In genomic region chr14:57376956-57377355, GRCm38 (mm10) we compare ENCODE assay signal across 14 mouse cellular contexts. TPM values are rescaled to one million over a fixed set of nuclear protein-coding genes. Genes with fewer than 3 reads are reported as not detected.
A peak's percentile ranks its signal among the peaks of the same experiment; 100 is the strongest.
DNase-seq lines count a peak whose midpoint lies in the region; ATAC-seq and TF ChIP-seq lines count a peak whose summit lies in the region.
"Had no signal": no experiment of that assay in that cellular context is flagged by ENCODE, and none has a peak within 500 bp of the region (broad histone marks: within the 10 kb centered on the region; RNA-seq: fewer than 3 reads in every experiment).

No protein-coding gene starts in this region.

- no peak overlapping the region for H3K9ac ChIP-seq in liver, embryonic 12.5 days
- H3K9ac ChIP-seq in stomach, postnatal 0 days (ENCODE audit: low read length) = no peak overlapping the region
- no peak overlapping the region for H3K9ac ChIP-seq in forebrain, embryonic 16.5 days (replicated peaks; ENCODE audit: low read depth, low read length)
- H3K9ac ChIP-seq: liver, embryonic 14.5 days had no signal

- no peak overlapping the region for H3K4me3 ChIP-seq in liver, embryonic 12.5 days
- H3K4me3 ChIP-seq in stomach, postnatal 0 days (ENCODE audit: low read depth, low read length) = no peak overlapping the region
- H3K4me3 ChIP-seq in forebrain, embryonic 10.5 days = no peak overlapping the region
- no peak overlapping the region for H3K4me3 ChIP-seq in forebrain, embryonic 16.5 days (replicated peaks; ENCODE audit: low read length)
- H3K4me3 ChIP-seq: midbrain, embryonic 10.5 days had no signal

- DNase-seq in liver = peak; percentile 12
- DNase-seq in kidney, adult 8-10 months = peak; percentile 88 to 90
- DNase-seq in kidney, postnatal 25 days = peak; percentile 79 to 93
- peak; percentile 41 for DNase-seq in stomach, postnatal 0 days (ENCODE audit: low spot score)
- no peak for DNase-seq in forebrain, embryonic 10.5 days (ENCODE audit: extremely low spot score, low spot score)
- DNase-seq in lung, postnatal 4 days = no peak
- DNase-seq: adrenal gland, postnatal 14 days; cerebellum, adult 18-20 months; heart, adult 11 months; thymus, postnatal 4 days had no signal

- H3K36me3 ChIP-seq in liver, embryonic 12.5 days = no peaks in the 10 kb centered on the region
- no peaks in the 10 kb centered on the region for H3K36me3 ChIP-seq in stomach, postnatal 0 days (ENCODE audit: control insufficient read depth, insufficient read depth, low read length)
- no peaks in the 10 kb centered on the region for H3K36me3 ChIP-seq in forebrain, embryonic 10.5 days (replicated peaks)
- H3K36me3 ChIP-seq in forebrain, embryonic 16.5 days (ENCODE audit: control insufficient read depth, insufficient read depth) = no peaks in the 10 kb centered on the region
- H3K36me3 ChIP-seq: midbrain, embryonic 10.5 days had no signal

- H3K27me3 ChIP-seq in liver, embryonic 12.5 days (replicated peaks) = no peaks in the 10 kb centered on the region
- H3K27me3 ChIP-seq in stomach, postnatal 0 days (ENCODE audit: control insufficient read depth, insufficient read depth, low read length) = no peaks in the 10 kb centered on the region
- H3K27me3 ChIP-seq in forebrain, embryonic 10.5 days (ENCODE audit: poor library complexity, severe bottlenecking) = no peaks in the 10 kb centered on the region
- no peaks in the 10 kb centered on the region for H3K27me3 ChIP-seq in forebrain, embryonic 16.5 days (replicated peaks; ENCODE audit: control insufficient read depth, insufficient read depth, low read length)

- TF ChIP-seq CTCF in stomach, postnatal 0 days (IDR thresholded peaks at IDR 0.05; ENCODE audit: low read depth) = no peak

- no peaks in the 10 kb centered on the region for H3K4me1 ChIP-seq in liver, embryonic 12.5 days
- H3K4me1 ChIP-seq in stomach, postnatal 0 days (replicated peaks; ENCODE audit: control insufficient read depth, insufficient read depth) = no peaks in the 10 kb centered on the region
- H3K4me1 ChIP-seq in forebrain, embryonic 10.5 days = 0 out of 2 replicates have a peak, but pooled peaks cover 4% of the 10 kb centered on the region
- no peaks in the 10 kb centered on the region for H3K4me1 ChIP-seq in forebrain, embryonic 16.5 days (replicated peaks; ENCODE audit: control insufficient read depth, insufficient read depth, low read length)
- H3K4me1 ChIP-seq: midbrain, embryonic 10.5 days had no signal

- TF ChIP-seq EP300 in stomach, postnatal 0 days (optimal IDR thresholded peaks at IDR 0.05) = no peak

- H3K4me2 ChIP-seq in liver, embryonic 12.5 days = no peak overlapping the region
- no peak overlapping the region for H3K4me2 ChIP-seq in stomach, postnatal 0 days (replicated peaks; ENCODE audit: low read depth)
- no peak overlapping the region for H3K4me2 ChIP-seq in forebrain, embryonic 16.5 days (ENCODE audit: low read length)

- WGBS in liver, embryonic 12.5 days (ENCODE audit: insufficient replicate concordance) = 69% methylated on average over 9 of the region's 9 CpGs
- WGBS in stomach, postnatal 0 days = 69% methylated on average over 9 of the region's 9 CpGs
- WGBS in forebrain, embryonic 10.5 days = 84% methylated on average over 9 of the region's 9 CpGs
- 83% methylated on average over 9 of the region's 9 CpGs for WGBS in forebrain, embryonic 16.5 days

- H3K27ac ChIP-seq in liver, embryonic 12.5 days = no peak overlapping the region
- H3K27ac ChIP-seq in stomach, postnatal 0 days (replicated peaks) = no peak overlapping the region
- no peak overlapping the region for H3K27ac ChIP-seq in forebrain, embryonic 10.5 days
- H3K27ac ChIP-seq in forebrain, embryonic 16.5 days (ENCODE audit: low read length) = no peak overlapping the region
- H3K27ac ChIP-seq: liver, embryonic 14.5 days; midbrain, embryonic 10.5 days had no signal

- no peaks in the 10 kb centered on the region for H3K9me3 ChIP-seq in liver, embryonic 12.5 days (replicated peaks)
- no peaks in the 10 kb centered on the region for H3K9me3 ChIP-seq in stomach, postnatal 0 days (ENCODE audit: control insufficient read depth, low read length)
- H3K9me3 ChIP-seq in forebrain, embryonic 10.5 days = no peaks in the 10 kb centered on the region
- no peaks in the 10 kb centered on the region for H3K9me3 ChIP-seq in forebrain, embryonic 16.5 days (ENCODE audit: control insufficient read depth, low read length)
- H3K9me3 ChIP-seq: midbrain, embryonic 10.5 days had no signal

- no peak for ATAC-seq in liver, embryonic 12.5 days
- ATAC-seq in stomach, postnatal 0 days (ENCODE audit: low FRiP score, low TSS enrichment) = peak; percentile 78
- ATAC-seq in forebrain, embryonic 16.5 days = no peak

RNA-seq across cellular contexts. Expression of gene Cryl1, which starts 21.4 kb away (rescaled TPM):
- polyA plus RNA-seq in liver, embryonic 12.5 days (2016; fragmentation: Nextera tagmentation; extraction: Ambion mirVana) = 7.2 and 7.3 TPM in 2 replicates
- 49.8 and 51.3 TPM in 2 replicates for polyA plus RNA-seq in stomach, postnatal 0 days (2015; fragmentation: Nextera tagmentation; extraction: Ambion mirVana)
- polyA plus RNA-seq in forebrain, embryonic 10.5 days (2016; fragmentation: Nextera tagmentation; extraction: Ambion mirVana) = 5.5 and 6.2 TPM in 2 replicates
- 8.4 TPM in 2 replicates for polyA plus RNA-seq in forebrain, embryonic 16.5 days (2015; fragmentation: Nextera tagmentation; extraction: Ambion mirVana)

RNA-seq across cellular contexts. Expression of gene Ift88, which starts 46.9 kb away (rescaled TPM):
- 2.4 and 2.6 TPM in 2 replicates for polyA plus RNA-seq in liver, embryonic 12.5 days (2016; fragmentation: Nextera tagmentation; extraction: Ambion mirVana)
- polyA plus RNA-seq in stomach, postnatal 0 days (2015; fragmentation: Nextera tagmentation; extraction: Ambion mirVana) = 4.9 and 5.5 TPM in 2 replicates
- polyA plus RNA-seq in forebrain, embryonic 10.5 days (2016; fragmentation: Nextera tagmentation; extraction: Ambion mirVana) = 11.5 and 12.9 TPM in 2 replicates
- 13.8 and 15.3 TPM in 2 replicates for polyA plus RNA-seq in forebrain, embryonic 16.5 days (2015; fragmentation: Nextera tagmentation; extraction: Ambion mirVana)

Comparison
In these comparisons a context has a peak if more than half of its experiments do, and no peak if none do; other contexts are left out.
1. DNase-seq: peak in liver (single experiment), kidney, adult 8-10 months (2 of 2), kidney, postnatal 25 days (2 of 2) and stomach, postnatal 0 days (single experiment); none in forebrain, embryonic 10.5 days (single experiment) and lung, postnatal 4 days (0 of 2).